Mouse (Mus musculus): ENCODE data around the gene Myo7a. TPM values are rescaled to one million over a fixed set of nuclear protein-coding genes. Genes with fewer than 3 reads are reported as not detected.

Myo7a gene
- polyA plus RNA-seq, 1 experiment from 2014 or later: 20.1 TPM

DNA sequence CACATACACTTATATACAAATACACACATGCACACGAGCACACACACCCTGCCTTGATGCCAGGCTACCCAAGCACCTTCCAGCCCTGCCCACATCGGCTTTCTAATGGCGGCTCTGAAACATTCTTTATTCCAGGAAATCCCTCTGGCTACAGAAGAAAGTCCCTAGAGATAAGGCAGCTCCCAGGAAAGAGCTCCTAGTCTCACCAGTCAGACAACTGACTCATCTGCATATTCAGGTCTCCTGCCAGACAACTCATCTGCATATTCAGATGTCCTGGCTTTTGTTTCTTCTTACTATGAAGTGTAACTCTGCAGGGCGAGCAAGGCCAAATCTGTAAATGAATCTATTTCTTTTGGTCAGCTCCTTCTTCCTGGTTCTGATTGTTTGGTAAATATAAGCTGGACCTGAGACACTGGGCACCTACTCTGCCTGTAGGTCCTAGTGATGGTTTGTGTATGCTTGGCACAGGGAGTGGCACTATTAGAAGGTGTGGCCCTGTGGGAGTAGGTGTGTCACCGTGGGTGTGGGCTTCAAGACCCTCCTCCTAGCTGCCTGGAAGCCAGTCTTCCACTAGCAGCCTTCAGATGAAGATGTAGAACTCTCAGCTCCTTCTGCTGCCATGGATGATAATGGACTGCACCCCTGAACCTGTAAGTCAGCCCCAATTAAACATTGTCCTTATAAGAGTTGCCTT lies 38.5 kb upstream of the Myo7a start:
- Histone ChIP-seq H3K4me1 (replicated peaks; ENCODE audit: control insufficient read depth, insufficient read depth, low read length) (peaks cover 64% of the 10 kb centered on the region), H3K9me3 (ENCODE audit: control insufficient read depth, low read length) (no peaks in the 10 kb centered on the region), H3K27ac (ENCODE audit: low read depth, low read length) (0 out of 2 replicates have a peak overlapping the region, but pooled peaks have one; percentile 22), H3K27me3 (replicated peaks; ENCODE audit: control insufficient read depth, insufficient read depth, low read length) (no peaks in the 10 kb centered on the region), H3K4me3 (ENCODE audit: low read depth, low read length) (no peak overlapping the region), H3K9ac (ENCODE audit: low read depth, low read length) (no peak overlapping the region), H3K4me2 (no peak overlapping the region), H3K36me3 (ENCODE audit: control insufficient read depth, insufficient read depth, low read length) (0 out of 2 replicates have a peak, but pooled peaks cover 2% of the 10 kb centered on the region)
- WGBS: 40% methylated on average over 5 of the region's 5 CpGs
- DNase-seq (ENCODE audit: low spot score) (no peak), ATAC-seq (replicated peaks; ENCODE audit: low FRiP score) (no peak)

DNA sequence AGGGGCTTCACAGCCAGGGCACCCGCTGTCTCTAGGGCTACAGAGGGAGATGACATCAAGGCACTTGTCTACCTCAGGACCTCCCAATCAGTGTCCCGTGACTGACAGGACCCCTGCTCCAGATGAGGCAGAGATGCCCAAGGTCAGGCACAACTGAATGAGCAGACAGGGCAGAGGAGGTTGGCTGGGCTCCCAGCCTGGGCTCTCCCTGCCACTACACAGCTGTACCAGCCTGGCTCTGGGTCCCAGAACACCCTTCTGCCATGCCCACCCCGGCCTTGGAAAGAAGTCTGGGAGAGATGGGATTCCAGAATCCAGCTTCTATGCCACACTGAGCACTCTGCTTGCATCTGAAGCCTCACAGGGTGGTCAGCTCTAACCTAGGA lies 36.9 kb upstream of the Myo7a start:
- Histone ChIP-seq H3K4me2 (peak overlapping the region; percentile 33), H3K4me1 (replicated peaks; ENCODE audit: control insufficient read depth, insufficient read depth, low read length) (peaks cover 64% of the 10 kb centered on the region), H3K36me3 (ENCODE audit: control insufficient read depth, insufficient read depth, low read length) (peaks cover under 1% of the 10 kb centered on the region; the same call in 1 of the 2 replicates), H3K9ac (ENCODE audit: low read depth, low read length) (no peak overlapping the region), H3K4me3 (ENCODE audit: low read depth, low read length) (no peak overlapping the region), H3K27me3 (replicated peaks; ENCODE audit: control insufficient read depth, insufficient read depth, low read length) (no peaks in the 10 kb centered on the region), H3K27ac (ENCODE audit: low read depth, low read length) (peak overlapping the region; percentile 64), H3K9me3 (ENCODE audit: control insufficient read depth, low read length) (no peaks in the 10 kb centered on the region)
- ATAC-seq (replicated peaks; ENCODE audit: low FRiP score) (no peak), DNase-seq (ENCODE audit: low spot score) (no peak)
- WGBS: 31% methylated on average over 3 of the region's 3 CpGs

DNA sequence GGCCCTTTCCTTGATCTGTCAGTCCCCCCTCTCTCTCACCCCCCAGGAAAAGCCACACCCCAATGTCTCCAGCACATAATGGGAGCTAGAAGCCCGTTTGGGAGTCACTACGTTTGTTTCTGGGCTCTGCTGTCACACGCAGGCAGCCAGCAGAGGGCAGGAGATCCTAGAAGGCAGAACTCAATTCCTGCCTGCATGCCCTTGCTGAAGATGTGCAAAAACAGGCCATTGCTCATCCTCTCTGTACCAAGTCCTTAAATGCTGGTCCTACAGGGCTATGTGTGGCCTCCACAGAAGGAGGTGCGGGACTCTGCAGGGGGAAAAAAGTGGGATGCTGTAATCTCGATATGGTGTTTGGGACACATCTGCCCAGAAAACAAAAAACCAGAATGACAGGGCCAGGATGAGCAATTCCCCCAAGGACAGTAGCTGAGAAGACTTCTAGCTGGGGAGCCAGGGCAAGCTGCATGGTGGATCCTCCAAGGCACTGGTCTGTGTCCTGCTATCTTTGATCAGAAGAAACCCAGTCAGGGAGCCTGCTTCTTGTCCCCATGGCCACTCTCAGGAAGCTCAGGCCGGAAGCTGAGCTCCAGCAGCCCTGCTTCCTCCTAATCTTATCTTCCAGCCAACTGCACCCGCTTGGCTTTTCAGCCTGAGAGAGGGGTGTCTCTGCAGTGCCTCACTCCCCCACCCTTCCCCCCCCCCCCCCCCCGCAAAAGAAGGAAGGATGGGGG lies 36.4 kb upstream of the Myo7a start:
- H3K9ac ChIP-seq (ENCODE audit: low read depth, low read length): no peak overlapping the region
- no peak overlapping the region for H3K4me3 ChIP-seq (ENCODE audit: low read depth, low read length)
- H3K27ac ChIP-seq (ENCODE audit: low read depth, low read length): peak overlapping the region; percentile 64
- no peaks in the 10 kb centered on the region for H3K9me3 ChIP-seq (ENCODE audit: control insufficient read depth, low read length)
- ATAC-seq (replicated peaks; ENCODE audit: low FRiP score) (peak; percentile 78), DNase-seq (ENCODE audit: low spot score) (no peak)
- peaks cover 63% of the 10 kb centered on the region for H3K4me1 ChIP-seq (replicated peaks; ENCODE audit: control insufficient read depth, insufficient read depth, low read length)
- no peaks in the 10 kb centered on the region for H3K27me3 ChIP-seq (replicated peaks; ENCODE audit: control insufficient read depth, insufficient read depth, low read length)
- 10% methylated on average over 7 of the region's 8 CpGs for WGBS
- no peaks in the 10 kb centered on the region; the same call in 1 of the 2 replicates for H3K36me3 ChIP-seq (ENCODE audit: control insufficient read depth, insufficient read depth, low read length)
- peak overlapping the region; percentile 45 for H3K4me2 ChIP-seq

DNA sequence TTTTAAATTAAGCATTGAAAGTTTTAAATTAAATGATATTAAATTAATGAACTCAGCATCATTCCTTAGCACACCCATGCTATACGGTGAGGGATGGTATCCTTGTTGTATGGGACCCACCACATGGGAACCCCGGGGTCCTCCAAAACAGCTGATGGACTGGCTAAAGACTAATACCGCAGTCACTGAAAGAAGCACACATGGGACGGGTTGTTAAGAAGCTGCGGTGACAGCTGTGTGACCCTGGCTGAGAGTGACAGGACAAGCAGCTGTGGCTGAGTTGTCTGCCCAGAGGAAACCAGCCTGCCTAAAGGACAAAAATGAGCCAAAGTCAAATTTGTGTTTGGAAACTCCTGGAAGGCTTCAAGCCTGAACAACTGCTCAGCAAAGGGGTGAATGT lies 34.6 kb upstream of the Myo7a start:
- no peak for ATAC-seq (replicated peaks; ENCODE audit: low FRiP score)
- H3K9me3 ChIP-seq (ENCODE audit: control insufficient read depth, low read length): no peaks in the 10 kb centered on the region
- peaks cover 61% of the 10 kb centered on the region for H3K4me1 ChIP-seq (replicated peaks; ENCODE audit: control insufficient read depth, insufficient read depth, low read length)
- H3K9ac ChIP-seq (ENCODE audit: low read depth, low read length): no peak overlapping the region
- DNase-seq (ENCODE audit: low spot score): no peak
- no peak overlapping the region for H3K4me2 ChIP-seq
- no peaks in the 10 kb centered on the region for H3K27me3 ChIP-seq (replicated peaks; ENCODE audit: control insufficient read depth, insufficient read depth, low read length)
- peak overlapping the region; percentile 4; the same call in 1 of the 2 replicates for H3K27ac ChIP-seq (ENCODE audit: low read depth, low read length)
- H3K4me3 ChIP-seq (ENCODE audit: low read depth, low read length): no peak overlapping the region
- H3K36me3 ChIP-seq (ENCODE audit: control insufficient read depth, insufficient read depth, low read length): no peaks in the 10 kb centered on the region; the same call in 1 of the 2 replicates
- 62% methylated on average over 5 of the region's 5 CpGs for WGBS

DNA sequence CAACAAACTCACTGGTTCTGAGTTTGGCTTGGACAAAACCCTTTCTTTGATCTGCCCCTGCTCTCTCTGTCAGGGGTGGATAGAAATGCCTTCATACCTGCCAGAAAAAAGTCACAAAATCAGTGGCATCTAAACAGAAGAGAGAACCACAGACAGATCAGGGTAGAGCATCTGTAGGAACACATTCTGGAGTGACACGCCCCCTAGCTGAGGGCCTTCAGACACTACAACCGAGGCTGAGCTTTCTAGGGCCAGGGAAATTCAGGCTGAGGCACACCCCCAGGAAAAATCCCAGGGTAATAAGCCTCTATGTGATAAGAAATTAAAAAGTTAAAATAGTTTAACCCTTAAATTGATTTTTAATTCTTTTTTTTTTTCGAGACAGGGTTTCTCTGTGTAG lies 34.0 kb upstream of the Myo7a start:
- Histone ChIP-seq H3K27me3 (replicated peaks; ENCODE audit: control insufficient read depth, insufficient read depth, low read length) (no peaks in the 10 kb centered on the region), H3K9ac (ENCODE audit: low read depth, low read length) (no peak overlapping the region), H3K36me3 (ENCODE audit: control insufficient read depth, insufficient read depth, low read length) (peaks cover under 1% of the 10 kb centered on the region; the same call in 1 of the 2 replicates), H3K9me3 (ENCODE audit: control insufficient read depth, low read length) (no peaks in the 10 kb centered on the region), H3K27ac (ENCODE audit: low read depth, low read length) (no peak overlapping the region), H3K4me2 (no peak overlapping the region), H3K4me3 (ENCODE audit: low read depth, low read length) (no peak overlapping the region), H3K4me1 (replicated peaks; ENCODE audit: control insufficient read depth, insufficient read depth, low read length) (peaks cover 56% of the 10 kb centered on the region)
- DNase-seq (ENCODE audit: low spot score): no peak
- ATAC-seq (replicated peaks; ENCODE audit: low FRiP score): no peak
- WGBS: 39% methylated on average over 3 of the region's 3 CpGs

DNA sequence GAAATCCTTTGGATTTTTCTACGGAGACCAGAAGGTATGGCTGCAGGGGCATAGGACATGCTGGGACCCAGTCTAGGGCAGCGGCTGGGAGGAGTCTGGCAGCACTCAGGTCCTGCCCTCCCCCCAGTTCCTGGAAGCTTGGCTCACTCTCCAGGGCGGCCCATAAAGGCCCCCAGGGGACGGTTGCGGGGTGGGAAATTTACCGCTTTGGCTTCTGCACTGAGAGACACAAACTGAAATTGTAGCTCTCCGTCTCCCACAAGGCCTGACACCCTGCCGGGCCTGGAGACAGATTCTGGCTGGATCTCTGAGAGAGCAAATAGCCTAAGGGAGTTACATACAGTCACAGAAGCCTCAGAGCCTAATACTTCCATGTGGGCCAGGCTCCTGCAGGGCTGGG lies 33.1 kb upstream of the Myo7a start:
- H3K9me3 ChIP-seq (ENCODE audit: control insufficient read depth, low read length): no peaks in the 10 kb centered on the region
- DNase-seq (ENCODE audit: low spot score): no peak
- H3K9ac ChIP-seq (ENCODE audit: low read depth, low read length): no peak overlapping the region
- H3K27me3 ChIP-seq (replicated peaks; ENCODE audit: control insufficient read depth, insufficient read depth, low read length): no peaks in the 10 kb centered on the region
- no peak overlapping the region for H3K4me2 ChIP-seq
- peaks cover 50% of the 10 kb centered on the region for H3K4me1 ChIP-seq (replicated peaks; ENCODE audit: control insufficient read depth, insufficient read depth, low read length)
- no peak for ATAC-seq (replicated peaks; ENCODE audit: low FRiP score)
- H3K4me3 ChIP-seq (ENCODE audit: low read depth, low read length): no peak overlapping the region
- H3K27ac ChIP-seq (ENCODE audit: low read depth, low read length): no peak overlapping the region
- 71% methylated on average over 8 of the region's 8 CpGs for WGBS
- peaks cover 5% of the 10 kb centered on the region; the same call in 1 of the 2 replicates for H3K36me3 ChIP-seq (ENCODE audit: control insufficient read depth, insufficient read depth, low read length)

DNA sequence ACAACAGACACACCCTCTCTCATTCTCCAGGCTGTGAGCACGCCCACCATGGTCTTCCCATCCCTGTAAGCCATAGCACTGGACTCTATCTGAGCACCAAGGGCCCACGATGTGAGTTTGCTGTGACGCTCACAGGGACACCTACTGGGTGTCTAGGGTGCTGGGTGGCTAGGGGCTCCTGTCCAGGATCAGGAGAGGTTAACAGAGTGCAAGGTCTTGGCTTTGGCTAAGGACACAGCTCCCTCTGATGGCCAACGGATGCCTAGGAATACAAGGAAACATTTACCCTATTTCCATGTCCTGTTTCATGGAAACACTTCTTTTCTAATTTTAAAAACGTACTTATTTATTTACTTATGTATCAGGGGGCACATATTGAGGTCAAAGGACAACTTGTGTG lies 31.2 kb upstream of the Myo7a start:
- ATAC-seq (replicated peaks; ENCODE audit: low FRiP score) (no peak), DNase-seq (ENCODE audit: low spot score) (no peak)
- no peak overlapping the region for H3K9ac ChIP-seq (ENCODE audit: low read depth, low read length)
- peaks cover 5% of the 10 kb centered on the region; the same call in 1 of the 2 replicates for H3K36me3 ChIP-seq (ENCODE audit: control insufficient read depth, insufficient read depth, low read length)
- peaks cover 32% of the 10 kb centered on the region for H3K4me1 ChIP-seq (replicated peaks; ENCODE audit: control insufficient read depth, insufficient read depth, low read length)
- no peak overlapping the region for H3K27ac ChIP-seq (ENCODE audit: low read depth, low read length)
- 50% methylated on average over 5 of the region's 5 CpGs for WGBS
- no peaks in the 10 kb centered on the region for H3K27me3 ChIP-seq (replicated peaks; ENCODE audit: control insufficient read depth, insufficient read depth, low read length)
- H3K4me3 ChIP-seq (ENCODE audit: low read depth, low read length): no peak overlapping the region
- H3K9me3 ChIP-seq (ENCODE audit: control insufficient read depth, low read length): no peaks in the 10 kb centered on the region
- no peak overlapping the region for H3K4me2 ChIP-seq

DNA sequence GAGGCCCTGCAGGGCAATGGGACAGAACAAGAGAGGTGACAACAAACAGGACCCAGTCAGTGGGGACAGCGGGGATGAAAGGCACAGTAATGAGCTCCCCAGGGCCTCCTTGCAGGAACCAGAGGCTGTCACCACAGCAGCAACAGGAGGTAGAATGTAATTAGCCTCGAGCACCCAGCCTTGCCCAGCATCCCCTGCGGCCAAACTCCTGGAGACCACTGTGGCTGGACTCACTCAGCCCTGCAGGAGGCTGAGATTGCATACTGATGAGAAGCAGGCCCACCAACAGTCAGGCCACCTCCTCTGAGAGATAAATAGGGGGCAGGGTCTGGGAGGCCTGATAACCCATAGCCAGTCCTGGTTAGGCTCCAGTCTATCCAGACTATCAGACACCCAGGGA lies 30.5 kb upstream of the Myo7a start:
- no peak overlapping the region for H3K9ac ChIP-seq (ENCODE audit: low read depth, low read length)
- H3K27ac ChIP-seq (ENCODE audit: low read depth, low read length): peak overlapping the region; percentile 13; the same call in 1 of the 2 replicates
- no peaks in the 10 kb centered on the region for H3K27me3 ChIP-seq (replicated peaks; ENCODE audit: control insufficient read depth, insufficient read depth, low read length)
- no peaks in the 10 kb centered on the region for H3K9me3 ChIP-seq (ENCODE audit: control insufficient read depth, low read length)
- peaks cover 27% of the 10 kb centered on the region for H3K4me1 ChIP-seq (replicated peaks; ENCODE audit: control insufficient read depth, insufficient read depth, low read length)
- no peak for DNase-seq (ENCODE audit: low spot score)
- H3K4me3 ChIP-seq (ENCODE audit: low read depth, low read length): no peak overlapping the region
- no peak overlapping the region for H3K4me2 ChIP-seq
- ATAC-seq (replicated peaks; ENCODE audit: low FRiP score): peak; percentile 39
- 33% methylated on average over 3 of the region's 3 CpGs for WGBS
- H3K36me3 ChIP-seq (ENCODE audit: control insufficient read depth, insufficient read depth, low read length): peaks cover 5% of the 10 kb centered on the region; the same call in 1 of the 2 replicates

Data from liver, embryonic 11.5 days (tissue).